Mouse (Mus musculus) urinary bladder, postnatal 36 days (tissue): ENCODE measurements around the gene Card9.

Experiments used
- DNase-seq, 2 experiments: peaks; one replicate each; pipeline ENCODE4 v3.0.0; 2022; ENCODE audit warnings: low spot score in 2 of 2, mixed read lengths in 1 of 2

The Card9 gene

DNA sequence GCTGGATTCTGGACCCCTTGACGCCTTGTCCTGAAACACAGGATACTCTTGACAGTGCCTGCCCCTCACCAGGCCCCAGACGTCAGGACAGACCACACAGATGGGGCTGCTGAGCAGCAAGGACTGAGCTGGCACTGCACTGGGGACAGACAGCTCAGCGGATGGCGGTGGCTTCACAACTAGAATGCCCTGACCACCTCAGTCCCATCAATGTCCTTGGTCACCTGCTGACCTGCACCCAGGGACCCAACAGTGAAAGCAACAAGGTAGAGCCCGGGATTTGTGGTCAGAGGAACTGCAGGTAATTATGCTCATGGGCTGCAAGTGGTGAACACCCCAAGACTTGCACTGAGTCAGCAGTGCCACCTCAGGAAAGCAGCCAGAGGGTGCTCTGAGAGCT is 2.3 kb upstream of the Card9 start:
- DNase-seq, result no peak

DNA sequence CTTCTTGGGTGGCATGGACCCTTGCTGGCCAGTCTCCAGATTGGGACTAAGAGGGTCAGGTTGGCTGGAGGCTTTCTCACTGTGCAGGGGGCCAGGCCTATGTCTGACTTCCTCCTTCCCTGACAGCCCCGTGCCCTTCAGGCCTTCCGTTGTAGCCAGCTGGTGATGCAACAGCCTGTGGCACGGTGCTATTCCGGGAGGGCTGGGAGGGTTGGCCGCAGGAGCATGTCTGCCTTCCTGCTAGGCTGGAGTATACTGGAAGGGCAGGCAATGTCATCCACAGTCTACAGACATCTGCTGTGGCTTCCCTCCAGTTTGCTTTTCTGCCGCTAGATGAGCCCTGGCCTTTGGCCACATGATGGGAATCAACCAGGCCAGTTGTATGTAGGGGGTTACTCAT is 735 bp downstream of the Card9 start:
- no peak for DNase-seq

DNA sequence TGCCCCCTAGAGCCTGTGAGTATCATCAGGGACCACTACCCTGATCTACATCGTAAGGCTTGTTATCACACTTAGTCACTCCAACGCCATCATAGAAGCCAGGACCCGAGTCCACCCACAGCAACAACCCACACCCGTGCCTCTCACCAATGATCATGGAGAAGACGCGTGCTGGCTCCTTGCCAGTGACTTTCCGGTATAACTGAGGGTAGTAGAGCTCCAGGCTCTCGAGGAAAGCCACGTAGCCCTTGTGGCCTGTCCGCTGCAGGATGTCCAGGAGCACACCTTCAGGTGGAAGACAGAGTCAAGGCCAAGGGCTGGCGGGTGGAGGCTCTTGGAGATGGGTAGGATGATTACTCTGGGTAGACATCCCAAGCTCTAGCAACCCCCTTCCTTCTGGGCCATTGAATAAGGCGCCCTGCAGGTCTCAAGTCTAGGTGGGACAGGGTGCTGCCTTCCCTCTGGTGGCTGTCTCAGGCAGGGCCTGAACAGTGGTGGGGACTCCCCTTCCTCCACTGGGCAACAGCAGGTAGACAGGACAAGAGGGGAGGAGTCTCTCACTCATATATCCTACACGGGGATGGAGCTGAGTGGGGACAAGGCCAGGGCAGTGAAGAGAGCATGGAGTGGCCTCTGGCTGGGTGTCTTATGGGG is 1.9 kb downstream of the Card9 start:
- no peak for DNase-seq

DNA sequence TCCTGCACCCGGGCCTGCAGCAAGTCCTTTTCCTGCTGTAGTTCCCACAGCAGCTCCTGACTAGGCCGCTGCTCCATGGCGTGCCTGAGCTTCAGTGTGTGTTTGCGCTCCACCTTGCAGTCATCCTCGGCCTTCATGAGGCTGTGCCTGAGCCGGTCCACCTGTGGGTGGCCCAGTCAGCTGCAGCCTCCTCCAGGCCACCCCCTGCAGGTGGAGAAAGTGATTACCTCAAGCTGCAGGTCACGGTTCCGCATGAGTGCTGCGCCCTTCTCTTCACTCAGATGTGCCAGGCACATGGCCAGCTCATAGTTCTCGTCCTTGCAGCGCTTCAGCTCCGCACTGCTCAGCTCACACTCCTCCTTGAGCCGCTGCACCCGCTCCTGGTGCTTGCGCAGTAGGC is 3.2 kb downstream of the Card9 start:
- no peak for DNase-seq

DNA sequence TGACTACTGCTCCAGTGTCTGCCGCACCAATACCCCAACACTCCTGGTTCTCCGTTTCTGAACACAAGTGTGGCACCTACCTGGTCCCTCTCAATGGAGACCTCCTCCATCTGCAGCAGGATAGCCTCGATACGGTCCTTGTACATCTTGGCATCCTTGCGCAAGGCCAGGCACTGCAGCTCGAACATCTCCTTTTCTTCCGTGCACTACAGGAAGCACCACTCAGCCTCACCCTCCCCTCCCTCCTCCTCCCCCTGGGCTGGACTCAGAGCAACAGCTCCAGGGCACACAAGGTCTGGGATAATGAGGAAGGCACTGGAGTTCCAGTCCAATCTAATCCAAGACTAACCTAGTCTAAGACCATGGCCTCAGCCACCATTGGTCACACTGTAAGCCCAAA is 4.0 kb downstream of the Card9 start:
- DNase-seq, result no peak

DNA sequence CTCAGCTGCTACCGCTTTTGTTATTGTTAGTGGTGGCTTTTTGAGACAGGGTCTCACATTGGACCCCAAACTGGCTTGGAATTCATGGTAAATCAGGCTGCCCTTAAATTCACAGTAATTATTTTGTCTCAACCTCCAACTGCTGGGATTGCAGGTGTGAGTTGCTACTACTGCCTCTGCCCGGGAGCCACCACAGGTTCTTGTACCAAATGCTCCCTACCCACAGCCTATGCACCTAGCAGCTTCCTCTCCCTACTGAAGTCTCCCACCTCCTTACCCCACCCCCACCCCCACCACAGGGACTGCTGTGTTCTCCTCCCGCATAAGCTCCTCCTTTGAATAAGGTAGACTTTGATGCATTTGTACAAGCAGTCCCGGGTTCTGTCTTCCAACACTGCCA is 4.5 kb downstream of the Card9 start:
- DNase-seq, result no peak

DNA sequence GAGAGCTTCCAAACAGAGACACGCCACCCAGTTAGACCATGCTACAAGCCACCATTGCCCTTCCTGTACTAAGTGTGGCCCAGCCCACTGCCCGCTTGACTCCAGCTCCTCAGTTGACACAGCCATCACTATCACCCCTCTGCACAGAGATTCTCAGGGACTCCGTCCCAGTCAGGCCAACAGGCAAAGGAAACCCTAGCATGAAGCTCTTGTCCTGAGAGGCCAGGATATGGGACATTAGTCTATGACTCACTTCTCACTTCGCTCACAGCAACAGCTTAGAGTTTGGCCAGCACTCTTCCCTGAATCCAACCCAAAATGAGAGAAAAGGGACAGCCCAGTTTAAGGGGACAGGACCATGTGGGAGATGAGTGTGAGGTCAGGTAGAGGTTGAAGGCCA is 6.3 kb downstream of the Card9 start:
- DNase-seq, result no peak

DNA sequence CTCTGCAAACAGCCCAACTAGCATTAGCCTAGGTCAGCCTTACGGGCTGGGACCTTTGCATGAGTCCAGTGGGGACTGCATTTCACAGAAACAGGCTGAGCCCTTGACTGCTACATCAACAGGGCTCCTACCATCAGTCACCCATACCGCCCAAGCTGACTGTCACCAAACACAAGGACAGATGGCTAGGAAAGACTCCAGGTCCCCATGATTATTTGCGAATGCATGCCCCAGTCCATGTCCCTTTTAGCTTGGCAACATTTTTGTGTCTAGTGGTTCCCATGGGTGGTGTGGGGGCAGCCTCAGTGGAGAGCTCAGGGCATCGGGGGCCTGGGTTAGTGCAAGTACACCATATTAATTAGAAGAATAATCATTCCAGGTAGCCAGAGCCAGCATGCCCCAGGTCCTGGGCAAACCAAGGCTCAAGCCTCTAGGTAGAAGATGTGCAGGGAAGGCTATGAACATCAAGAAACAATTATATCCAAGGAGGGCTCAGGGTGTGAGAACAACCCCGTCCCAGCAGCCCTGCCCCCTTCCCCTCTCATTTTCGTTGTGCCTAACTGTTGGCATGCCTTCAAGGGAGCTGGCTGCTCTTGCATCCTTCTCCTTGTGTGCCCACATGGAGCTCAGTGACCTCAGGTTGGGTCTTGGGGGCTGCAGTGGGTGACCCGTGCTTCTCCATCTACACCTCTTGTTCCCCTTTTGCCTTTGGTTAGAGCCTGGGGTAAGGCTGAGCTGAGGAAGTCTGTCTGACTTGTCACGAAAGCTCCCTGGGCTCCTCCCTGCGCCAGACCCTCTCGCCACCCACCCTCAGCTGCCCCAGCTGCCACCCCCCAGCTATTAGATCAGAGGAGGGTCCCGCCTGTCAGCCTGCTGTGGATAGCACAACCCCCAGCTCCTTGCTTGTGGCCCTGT is 7.4 kb downstream of the Card9 start:
- DNase-seq, result no peak

DNA sequence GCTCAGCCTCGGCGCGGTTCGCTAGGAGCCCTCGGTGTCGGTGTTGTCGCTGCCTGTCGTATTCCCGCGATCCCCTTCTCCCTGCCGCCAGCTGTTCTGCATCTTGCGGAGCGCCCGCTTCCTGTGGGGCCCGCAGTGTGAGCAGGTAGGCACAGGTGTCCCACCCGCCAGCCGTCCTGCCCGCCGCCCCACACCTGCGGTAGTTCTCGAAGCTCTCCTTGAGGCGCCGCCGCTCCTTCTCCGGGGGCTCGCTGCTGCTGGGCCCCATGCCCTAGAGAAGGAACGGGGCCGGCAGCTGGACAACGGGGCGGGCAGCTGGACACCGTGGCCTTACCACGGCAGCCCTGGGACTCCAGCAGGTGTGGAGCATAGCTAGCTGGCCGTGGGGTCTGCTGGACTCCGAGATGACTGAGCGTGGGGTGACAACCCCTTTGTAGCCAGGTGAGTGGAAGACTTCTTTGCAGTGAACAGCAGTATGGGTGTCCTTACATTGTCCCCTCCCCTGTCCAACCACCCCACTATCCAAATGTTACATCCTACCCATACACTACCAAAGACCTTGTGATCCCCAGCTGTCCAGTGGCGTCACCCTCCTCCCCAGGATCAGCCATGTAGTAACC is 8.3 kb downstream of the Card9 start:
- DNase-seq, result no peak

DNA sequence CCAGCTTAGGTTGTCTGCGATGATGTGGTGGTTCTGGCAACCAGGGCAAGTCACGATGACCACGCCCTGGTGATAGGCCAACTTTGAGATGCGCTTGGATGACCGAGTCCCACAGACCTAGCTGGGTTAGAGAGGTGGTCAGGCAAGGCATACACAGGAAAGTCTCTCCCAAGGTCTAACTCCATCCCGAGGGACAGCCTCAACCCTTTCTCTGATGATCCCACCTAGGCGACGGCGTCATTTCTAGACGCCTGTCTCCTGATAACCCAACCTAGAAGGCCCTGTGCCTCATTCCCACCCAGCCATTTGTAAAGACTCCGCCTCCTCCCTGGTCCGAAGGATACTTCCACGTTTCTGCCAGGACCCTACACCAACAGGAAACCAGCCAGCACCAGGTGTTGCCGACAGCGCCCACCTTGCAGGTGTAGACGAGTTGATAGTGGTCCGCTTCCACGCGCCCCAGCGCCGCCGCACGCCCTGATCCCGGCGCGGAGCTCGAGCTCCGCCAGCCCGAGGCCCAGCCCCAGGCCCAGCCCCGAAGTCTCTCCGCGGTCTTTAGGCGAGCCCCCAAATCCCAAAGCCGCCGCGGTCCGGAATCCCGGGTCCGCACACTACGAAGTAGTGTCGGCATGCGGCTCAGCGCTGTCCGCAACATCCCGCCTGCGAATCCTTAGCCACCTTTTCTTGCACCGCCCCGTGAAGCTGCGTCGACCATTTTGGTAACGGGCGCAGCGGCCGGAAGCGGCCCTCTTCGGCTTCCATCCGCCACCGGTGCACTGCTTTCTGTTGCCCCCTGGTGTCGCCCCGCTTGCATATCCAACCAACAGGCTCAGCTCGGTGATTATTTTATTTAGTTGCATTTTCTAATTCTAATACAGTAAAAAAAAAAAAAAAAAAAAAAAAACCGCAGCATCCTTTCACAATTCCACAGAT is 9.1 kb downstream of the Card9 start, which contains the start of gene Dnlz:
Gene Dnlz, minus strand, starts transcription at position 753 of the 933 bp plus-strand sequence.
- DNase-seq, result peak; percentile 92 to 93

DNA sequence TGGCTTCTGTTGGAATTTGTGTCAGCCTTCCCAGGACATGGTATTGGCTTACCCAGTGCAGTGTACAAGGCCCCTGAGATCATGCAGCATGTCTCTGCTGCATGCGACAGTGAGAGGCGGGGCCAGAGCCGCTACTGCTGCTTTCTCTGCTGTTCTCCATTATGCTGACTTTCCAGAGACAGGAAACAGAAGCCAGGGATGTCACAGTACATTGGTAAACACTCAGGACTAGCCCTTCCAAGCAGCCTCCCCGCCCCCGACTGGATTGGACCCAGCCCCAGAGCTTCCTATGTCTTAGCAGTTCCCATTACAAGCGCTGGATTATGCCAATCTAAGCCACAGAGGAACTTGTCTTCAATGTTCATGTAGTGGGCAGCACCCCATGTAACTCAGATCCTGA is 12.5 kb downstream of the Card9 start:
- no peak for DNase-seq

DNA sequence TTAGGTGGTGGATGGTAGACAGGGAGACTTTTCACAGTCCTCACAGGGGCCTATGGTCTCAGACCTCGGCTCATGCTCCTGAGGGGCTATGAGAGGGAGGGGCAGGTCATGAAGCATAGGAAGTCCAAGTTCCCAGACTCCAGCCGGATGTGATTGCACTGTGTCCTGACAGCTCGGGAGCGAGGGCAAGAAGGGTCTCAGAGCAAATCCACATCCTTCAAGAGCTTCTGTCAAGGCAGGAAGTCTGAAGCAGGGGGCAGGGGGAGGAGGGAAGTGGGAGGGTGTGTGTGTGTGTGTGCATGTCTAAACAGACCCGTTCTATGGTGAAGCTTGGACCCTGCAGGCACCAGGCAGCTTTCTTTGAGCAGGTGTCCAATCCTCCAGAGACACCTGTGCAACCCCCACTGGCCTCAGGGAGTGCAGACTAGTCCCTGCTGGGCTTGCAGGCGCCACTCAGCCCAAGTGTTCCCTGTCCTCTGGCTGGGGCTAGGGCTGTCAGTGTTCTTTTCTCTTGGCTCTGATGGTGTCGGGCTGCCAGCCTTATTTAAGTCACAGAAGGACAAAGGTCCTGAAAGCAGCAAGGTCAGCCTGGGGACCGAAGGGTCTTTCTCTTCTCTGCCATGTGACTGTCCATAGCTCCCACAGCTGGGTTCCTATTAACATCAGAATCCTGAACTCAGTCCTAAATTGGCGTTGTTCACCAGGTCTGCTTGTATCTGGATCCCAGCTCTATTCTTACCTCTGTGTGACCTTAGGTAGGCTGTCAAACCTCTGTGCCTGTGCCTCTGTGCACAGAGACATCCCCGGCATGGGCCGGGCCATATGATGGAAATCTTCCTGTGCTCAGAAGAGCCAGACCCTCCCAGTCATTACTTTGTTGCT is 17.9 kb downstream of the Card9 start:
- DNase-seq, result no peak

DNA sequence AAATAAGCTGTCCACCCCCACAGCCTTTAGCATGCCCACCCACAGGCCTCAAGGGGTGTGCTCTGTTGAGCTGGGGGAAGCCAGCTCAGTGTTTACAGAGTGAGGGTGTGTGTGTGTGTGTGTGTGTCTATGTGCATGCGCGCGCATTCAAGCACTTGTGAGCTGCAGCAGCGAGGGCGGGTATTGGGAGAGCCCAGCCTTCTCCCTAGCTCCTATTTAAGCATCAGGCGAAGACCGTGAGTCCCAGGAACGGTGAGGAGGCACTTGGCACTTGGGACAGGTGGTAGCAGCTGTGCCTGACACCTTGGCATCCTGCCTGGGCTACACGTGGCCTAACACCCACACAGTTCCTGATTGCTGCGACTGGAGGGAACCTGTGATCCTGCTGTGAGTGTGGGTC is 18.7 kb downstream of the Card9 start:
- DNase-seq, result no peak

DNA sequence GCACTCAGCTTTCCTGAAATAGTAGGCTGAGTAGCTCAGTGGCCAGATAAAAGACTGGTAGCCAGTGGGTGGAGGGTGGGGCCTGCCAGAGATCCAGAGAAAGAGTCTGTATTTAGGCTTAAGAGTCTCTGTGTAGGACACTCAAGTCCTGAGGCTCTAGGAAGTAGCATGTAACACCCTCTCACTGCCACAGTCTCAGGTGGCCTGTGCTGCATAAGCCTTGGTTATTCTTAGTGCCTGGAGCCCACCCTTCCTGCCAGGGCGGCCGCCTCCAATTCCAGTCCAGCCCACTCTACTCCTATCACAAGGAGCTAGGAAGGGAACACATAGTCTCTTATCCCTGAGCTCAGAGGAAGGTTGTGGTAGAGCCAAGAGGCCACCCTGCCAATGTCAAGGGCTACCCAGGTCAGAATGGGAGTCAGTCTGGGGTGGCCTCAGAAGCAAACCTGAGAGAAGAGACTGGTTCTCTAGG is 19.2 kb downstream of the Card9 start:
- no peak for DNase-seq

DNA sequence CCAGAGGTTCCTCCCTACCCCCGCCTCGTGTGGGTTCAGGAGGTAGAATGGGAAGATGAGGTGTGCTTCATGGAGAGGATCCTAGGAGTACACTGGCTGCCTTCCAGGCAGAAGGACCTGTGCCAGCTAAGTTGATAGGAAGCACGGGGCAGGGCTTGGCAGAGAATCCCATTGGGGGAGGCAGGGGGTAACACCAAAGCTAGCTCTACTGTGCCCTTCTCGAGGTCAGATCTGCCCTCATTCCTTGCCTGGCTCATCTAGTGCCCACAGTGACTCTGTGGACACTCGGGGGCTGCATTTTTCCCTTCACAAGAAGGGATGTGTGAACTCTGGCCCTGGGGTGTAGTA is 21.5 kb downstream of the Card9 start:
- DNase-seq, result no peak

DNA sequence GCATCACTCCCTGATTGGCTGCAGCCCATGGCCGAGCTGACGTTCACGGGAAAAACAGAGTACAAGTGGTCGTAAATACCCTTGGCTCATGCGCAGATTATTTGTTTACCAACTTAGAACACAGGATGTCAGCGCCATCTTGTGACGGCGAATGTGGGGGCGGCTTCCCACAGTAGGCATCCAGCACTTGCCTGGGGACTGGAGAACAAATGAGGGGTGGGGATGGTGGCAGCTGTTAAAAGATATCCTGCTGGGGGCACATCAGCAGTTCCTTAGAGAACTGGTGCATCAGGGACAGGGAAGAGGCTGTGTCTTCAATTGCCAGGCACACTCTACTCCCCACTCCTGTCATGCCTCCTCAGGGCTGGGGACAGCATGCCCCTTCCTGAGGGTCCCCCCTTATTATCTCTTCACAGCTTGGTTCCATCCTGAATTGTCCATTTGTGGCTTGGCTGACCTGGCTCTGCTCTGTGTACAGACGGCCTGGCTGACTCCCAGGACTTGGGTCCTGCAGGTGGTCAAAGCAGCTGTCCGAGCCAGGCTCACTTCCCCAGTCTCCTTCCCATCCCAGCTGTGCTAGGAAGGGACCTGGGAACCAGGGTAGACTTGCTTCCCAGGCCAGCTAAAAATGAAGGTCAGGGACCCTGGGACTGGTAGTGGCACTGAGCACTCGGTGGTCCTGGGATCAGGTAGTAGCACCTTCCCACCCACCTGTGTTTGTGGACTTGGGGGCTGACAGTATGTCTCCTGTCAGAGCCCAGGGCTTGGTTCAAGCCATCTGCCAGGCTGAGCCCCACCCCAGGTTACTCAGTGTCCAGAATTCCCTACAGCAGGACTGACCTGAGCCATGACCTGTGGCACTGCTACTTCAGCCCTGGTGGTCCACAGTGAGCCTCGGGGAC is 22.2 kb downstream of the Card9 start:
- no peak for DNase-seq

DNA sequence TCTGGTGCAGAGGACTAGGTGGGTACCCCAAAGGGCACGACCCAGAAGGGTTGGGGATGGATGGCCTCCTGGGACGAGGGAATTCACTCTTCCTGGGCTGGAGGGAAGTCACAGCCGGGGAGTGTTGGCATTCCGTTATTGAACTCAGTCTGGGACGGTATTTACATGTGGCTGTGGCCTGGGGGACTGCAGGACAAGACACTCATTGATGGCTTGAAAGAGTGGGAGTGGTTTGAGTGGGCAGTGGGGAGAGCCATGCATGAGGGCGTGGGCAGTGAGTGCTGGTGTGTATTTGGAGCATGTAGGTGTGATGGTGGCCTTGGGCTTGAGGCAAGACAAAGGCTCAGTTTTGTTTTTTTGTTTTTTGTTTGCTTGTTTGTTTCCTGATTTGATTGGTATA is 30.0 kb downstream of the Card9 start:
- DNase-seq, result no peak

DNA sequence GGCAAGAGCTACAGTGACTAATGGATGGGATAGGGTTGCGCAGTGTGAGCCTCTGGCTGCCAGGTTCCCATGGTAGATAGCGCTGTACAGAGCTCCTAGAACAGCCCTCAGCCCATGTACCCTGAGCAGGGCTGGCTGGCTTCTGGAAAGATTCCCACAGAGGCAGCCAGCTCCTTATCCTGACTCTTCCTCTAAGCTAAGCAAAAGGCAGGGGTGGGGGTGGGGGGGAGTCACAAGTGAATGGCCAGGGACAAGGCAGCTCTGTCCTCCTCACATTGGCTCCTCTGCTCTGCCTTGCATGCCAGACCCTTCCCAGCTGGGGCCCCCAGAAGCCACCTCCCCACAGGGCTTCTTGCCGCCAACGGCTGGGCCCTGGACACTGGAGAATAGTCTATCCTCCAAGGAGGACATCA is 30.7 kb downstream of the Card9 start:
- DNase-seq, result no peak

DNA sequence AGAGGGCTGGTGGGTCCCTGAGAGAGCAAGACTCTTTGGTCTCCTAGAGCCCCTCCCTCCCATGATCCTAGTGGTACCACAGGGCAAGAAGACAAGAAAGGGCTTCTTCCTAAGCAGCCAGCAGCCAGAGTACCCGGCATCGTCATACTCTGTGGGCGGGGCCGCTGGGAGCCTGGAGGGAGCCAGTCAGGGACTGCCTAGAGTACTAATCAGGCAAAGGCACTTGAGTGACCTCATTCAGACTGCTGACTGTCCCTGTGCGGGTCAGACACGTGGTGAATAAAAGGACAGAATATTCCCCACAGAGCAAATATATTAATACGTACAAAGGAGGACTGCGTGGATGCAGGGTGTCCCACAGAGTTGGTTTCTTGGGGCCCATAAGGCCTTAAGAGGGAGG is 31.3 kb downstream of the Card9 start:
- no peak for DNase-seq

DNA sequence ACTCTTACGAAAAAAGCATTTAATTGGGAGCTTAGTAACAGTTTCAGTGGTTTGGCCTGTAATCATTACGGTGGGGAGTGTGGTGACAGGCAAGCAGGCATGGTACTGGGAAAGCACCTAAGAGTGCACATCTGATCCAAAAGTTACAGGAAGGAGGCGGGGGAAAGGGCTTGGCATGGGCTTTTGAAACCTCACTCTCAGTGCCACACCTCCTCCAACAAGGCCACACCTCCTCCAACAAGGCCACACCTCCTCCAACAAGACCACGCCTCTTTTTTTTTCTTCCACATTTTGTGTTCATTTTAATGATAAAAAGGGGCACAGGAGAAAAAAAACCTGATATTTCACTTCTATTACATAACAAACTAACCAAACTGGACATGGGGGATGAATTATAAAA is 32.9 kb downstream of the Card9 start:
- DNase-seq, result no peak
